Mouse (Mus musculus): ENCODE measurements at regions not wholly inside any gene's neighbourhood (a gene's known extent, or its start where the extent isn't known, plus 50 kb on each side); places are given as distances from the start of the nearest gene placed in this dataset.

DNA sequence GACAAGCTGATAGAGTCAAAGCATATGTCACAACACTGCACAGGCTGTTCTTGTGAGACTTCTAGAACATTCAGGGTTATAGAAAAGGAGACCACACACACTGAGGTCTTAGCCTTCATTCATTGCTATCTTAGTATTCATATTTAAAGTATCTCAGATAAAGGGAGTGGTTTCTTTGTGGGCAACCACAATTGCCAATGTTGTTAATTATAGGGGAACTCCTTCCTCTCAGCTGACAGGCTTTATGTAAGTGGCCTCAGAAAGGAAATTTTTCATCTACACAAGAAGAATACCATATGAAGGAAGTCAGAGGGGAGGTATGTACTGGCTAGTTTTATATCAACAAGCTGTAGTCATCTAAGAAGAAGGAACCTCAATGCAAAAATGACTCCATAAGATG, 53.0 kb upstream of the Rfc3 start:
- H3K4me3 ChIP-seq (ENCODE audit: low read depth, low read length), result no peak overlapping the region
- no peak overlapping the region for H3K9ac ChIP-seq (replicated peaks; ENCODE audit: low read depth)
- TF ChIP-seq EP300 (IDR thresholded peaks at IDR 0.05) (no peak), CTCF (IDR thresholded peaks at IDR 0.05) (no peak)
- DNase-seq (ENCODE audit: low spot score) (no peak), ATAC-seq (no peak)
- H3K36me3 ChIP-seq (ENCODE audit: insufficient read depth, low read length), result no peaks in the 10 kb centered on the region
- no peak overlapping the region for H3K4me2 ChIP-seq (replicated peaks; ENCODE audit: low read depth, low read length)
- H3K9me3 ChIP-seq (ENCODE audit: low read length), result no peaks in the 10 kb centered on the region
- no peak overlapping the region for H3K27ac ChIP-seq (ENCODE audit: low read length)
- H3K4me1 ChIP-seq (ENCODE audit: insufficient read depth, low read depth, low read length), result no peaks in the 10 kb centered on the region
- no peaks in the 10 kb centered on the region for H3K27me3 ChIP-seq (replicated peaks; ENCODE audit: insufficient read depth, low read length)
